Mouse (Mus musculus): ENCODE data around the gene Ogdhl.

GRCm38 (mm10) chr14:32321732-32322685 lies at the start of gene Ogdhl:
- TF ChIP-seq POLR2A (IDR thresholded peaks at IDR 0.05; ENCODE audit: insufficient read length, low read depth) (no peak), SRF (IDR thresholded peaks at IDR 0.05; ENCODE audit: control insufficient read depth, insufficient read length, low read depth) (no peak), TCF12 (IDR thresholded peaks at IDR 0.05; ENCODE audit: insufficient read depth, poor library complexity, severe bottlenecking) (no peak), E2F4 (IDR thresholded peaks at IDR 0.05; ENCODE audit: insufficient read depth) (no peak), MAX (IDR thresholded peaks at IDR 0.05; ENCODE audit: low read depth) (no peak), MYOD1 (IDR thresholded peaks at IDR 0.05; ENCODE audit: control insufficient read depth in 1 of 3, insufficient read length in 2 of 3, low read depth in 2 of 3) (peak in 1 of 3 experiments; percentile 13), POLR2AphosphoS2 (IDR thresholded peaks at IDR 0.05; ENCODE audit: insufficient read length, low read depth) (no peak), REST (IDR thresholded peaks at IDR 0.05; ENCODE audit: insufficient read depth, insufficient read length) (peak; percentile 98)

Measured in myocyte (in vitro differentiated cells).